Mouse (Mus musculus) monocyte, adult 59 days (primary cell): ENCODE results near the gene Amh. TPM values are rescaled to one million over a fixed set of nuclear protein-coding genes. Genes with fewer than 3 reads are reported as not detected.

ENCODE experiments used
- total RNA-seq, 2 experiments: library from RNA; stranded (reverse); gene quantifications; one replicate each; pipeline ENCODE4 v1.2.4; 2023

The Amh gene
- total RNA-seq = under 1 TPM; 0.30 to 0.58 TPM

GRCm38 (mm10) chr10:80804916-80805315 is at the start of gene Amh:
Gene Amh, plus strand, starts transcription at chr10:80805243.

DNA sequence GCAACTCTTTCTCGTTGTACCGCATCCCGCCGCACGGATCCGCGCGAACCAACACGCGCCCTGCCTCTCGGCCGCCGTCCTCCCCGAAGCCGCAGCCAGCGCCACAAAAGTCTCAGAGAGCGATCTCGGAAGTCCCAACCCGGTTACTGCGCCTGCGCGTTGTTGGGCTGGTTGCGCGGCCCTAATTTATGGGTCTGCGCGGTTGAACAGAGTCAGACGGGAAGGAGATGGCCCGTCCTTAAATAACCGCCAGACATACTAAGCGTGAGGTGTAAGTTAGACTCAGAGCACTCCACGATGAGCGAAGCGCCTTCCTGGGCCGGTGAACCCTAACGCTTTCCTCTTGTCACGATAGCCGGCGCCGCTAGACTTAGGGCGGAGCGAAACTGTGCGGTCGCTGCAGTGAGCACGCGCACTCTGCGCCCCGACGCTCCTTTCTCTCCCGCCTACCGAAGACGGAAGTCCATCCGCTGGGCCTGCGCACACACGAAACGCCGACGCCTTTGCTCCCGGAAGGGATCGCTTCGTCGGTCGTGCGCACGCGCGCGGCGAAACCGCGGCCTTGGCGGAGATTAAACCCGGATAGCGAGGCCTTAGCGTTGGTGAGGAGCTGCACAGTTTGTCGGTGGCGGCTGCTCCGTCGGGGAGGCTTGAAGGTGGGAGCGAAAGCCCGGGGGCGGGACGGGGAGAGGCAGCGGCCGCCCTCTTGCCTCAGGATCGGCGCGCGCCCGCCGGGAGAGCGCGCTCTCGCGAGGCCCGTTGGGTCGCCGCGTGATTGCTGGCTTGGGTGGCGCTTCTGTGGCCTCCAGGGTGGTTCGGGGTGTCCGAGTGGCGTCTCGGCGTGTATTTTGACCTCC is 6.7 kb upstream of the Amh start, which contains the start of the genes Sf3a2 and Plekhj1:
TSS of gene Sf3a2 (plus strand) at position 49 of the 857 bp plus-strand sequence.
TSS of gene Plekhj1 (minus strand) at position 477 of the 857 bp plus-strand sequence.

DNA sequence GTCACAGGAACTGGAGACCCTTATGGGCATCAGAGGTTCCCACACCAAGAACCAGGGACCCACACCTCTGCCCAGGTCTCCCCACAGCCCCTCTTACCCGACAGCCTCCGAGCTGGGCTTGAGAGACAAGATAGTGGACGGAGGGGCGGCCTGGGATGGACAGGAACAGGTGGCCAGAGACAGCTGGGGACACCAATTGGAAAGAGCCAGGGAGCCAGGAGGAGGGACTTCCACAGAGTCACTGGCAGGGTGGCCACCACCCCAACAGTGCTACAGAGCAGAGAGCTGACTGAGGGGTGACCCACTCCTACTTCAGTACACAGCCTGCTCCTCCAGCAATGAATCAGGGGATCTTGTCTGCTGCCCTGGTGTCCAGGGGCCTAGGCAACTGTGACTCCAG is 8.3 kb downstream of the Amh start, which contains the start of gene Jsrp1:
TSS of gene Jsrp1 (minus strand) at position 133 of the 400 bp plus-strand sequence.

GRCm38 (mm10) chr10:80826151-80827062 is 21.4 kb downstream of the Amh start, which contains the start of gene Oaz1:
Gene Oaz1, plus strand, starts transcription at chr10:80826656.

GRCm38 (mm10) chr10:80843931-80844547 is 39.0 kb downstream of the Amh start, which contains the start of gene Lingo3:
Gene Lingo3, minus strand, starts transcription at chr10:80844039.

DNA sequence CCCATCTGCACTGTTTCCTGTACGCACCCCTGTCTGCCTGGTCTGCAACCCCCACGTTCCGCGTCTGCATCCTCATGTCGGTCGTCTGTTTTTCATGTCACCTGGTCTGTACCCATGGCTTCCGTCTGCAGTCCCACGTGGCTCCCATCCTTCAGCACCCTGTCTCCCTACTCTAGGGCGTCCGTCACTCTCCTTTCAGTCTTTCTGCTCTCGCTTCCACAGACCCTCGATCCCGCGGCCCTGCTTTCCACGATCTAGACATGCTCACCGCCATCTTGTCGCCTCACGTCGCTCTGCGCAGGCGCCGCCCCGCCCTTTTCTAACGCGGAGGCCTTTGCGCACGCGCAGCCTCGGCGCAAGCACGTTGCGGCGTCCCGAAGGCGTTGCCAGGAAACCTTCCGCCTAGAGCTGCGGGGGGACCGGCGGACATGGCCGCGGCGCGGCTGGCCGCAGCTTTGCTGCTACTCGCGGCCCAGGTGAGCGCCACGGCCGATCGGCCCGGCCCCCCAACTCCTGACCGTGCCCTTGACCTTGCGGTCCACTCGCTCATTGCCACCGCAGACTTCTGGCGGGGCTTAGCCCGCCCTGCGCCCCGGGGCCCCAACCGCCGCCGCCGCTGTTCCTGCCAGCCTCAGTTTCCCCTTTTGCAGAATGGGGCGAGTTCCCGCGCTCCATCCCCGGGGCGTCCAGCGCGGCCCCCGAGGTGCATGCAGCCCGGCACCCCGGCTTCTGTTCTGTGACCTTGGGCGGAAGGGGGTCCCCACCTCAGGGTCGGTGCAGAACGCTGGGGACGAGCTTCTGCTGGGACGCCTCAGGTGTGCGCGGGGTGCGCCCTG is 50.1 kb downstream of the Amh start, which contains the start of the genes Lsm7 and Sppl2b:
TSS of gene Lsm7 (minus strand) at position 297 of the 836 bp plus-strand sequence.
TSS of gene Sppl2b (plus strand) at position 363 of the 836 bp plus-strand sequence.

Other genes with a start within 250 kb of the Amh start
- 100 to 1,000 TPM in 1 of 2 experiments, 10 to 100 TPM in 1; 98.6 to 111 TPM for gene Rexo1, start 243.7 kb upstream of the Amh start, total RNA-seq
- 10 to 100 TPM; 16.0 to 17.2 TPM for gene Klf16, start 227.9 kb upstream of the Amh start, total RNA-seq
- 10 to 100 TPM; 52.1 to 54.2 TPM for gene Abhd17a, start 214.9 kb upstream of the Amh start, total RNA-seq
- gene Scamp4, start 202.4 kb upstream of the Amh start, total RNA-seq = 10 to 100 TPM; 27.5 to 33.1 TPM
- 1 to 10 TPM; 6.9 to 8.3 TPM for gene Adat3, start 202.4 kb upstream of the Amh start, total RNA-seq
- 1 to 10 TPM; 1.5 to 2.0 TPM for gene Gm49322, start 199.2 kb upstream of the Amh start, total RNA-seq
- 100 to 1,000 TPM; 111 TPM for gene Csnk1g2, start 182.4 kb upstream of the Amh start, total RNA-seq
- gene Btbd2, start 148.2 kb upstream of the Amh start, total RNA-seq = 10 to 100 TPM; 27.1 to 29.9 TPM
- gene Mknk2, start 127.1 kb upstream of the Amh start, total RNA-seq = 100 to 1,000 TPM; 277 to 297 TPM
- 100 to 1,000 TPM; 115 to 125 TPM for gene Mob3a, start 103.3 kb upstream of the Amh start, total RNA-seq
- 10 to 100 TPM; 11.6 to 13.5 TPM for gene Izumo4, start 103.1 kb upstream of the Amh start, total RNA-seq
- gene Ap3d1, start 63.0 kb upstream of the Amh start, total RNA-seq = 100 to 1,000 TPM; 153 to 155 TPM
- 10 to 100 TPM; 37.6 to 42.3 TPM for gene Dot1l, start 50.0 kb upstream of the Amh start, total RNA-seq
- gene Sf3a2, start 7.0 kb upstream of the Amh start, total RNA-seq = 10 to 100 TPM; 54.7 to 55.9 TPM
- gene Plekhj1, start 6.6 kb upstream of the Amh start, total RNA-seq = 100 to 1,000 TPM; 100 to 104 TPM
- not detected for gene Jsrp1, start 8.3 kb downstream of the Amh start, total RNA-seq
- gene Oaz1, start 21.4 kb downstream of the Amh start, total RNA-seq = 100 to 1,000 TPM; 490 to 501 TPM
- not detected for gene Lingo3, start 38.8 kb downstream of the Amh start, total RNA-seq
- gene Lsm7, start 50.0 kb downstream of the Amh start, total RNA-seq = 10 to 100 TPM; 15.9 to 29.9 TPM
- gene Sppl2b, start 50.0 kb downstream of the Amh start, total RNA-seq = 10 to 100 TPM; 27.1 to 36.9 TPM
- gene Tmprss9, start 66.6 kb downstream of the Amh start, total RNA-seq = not detected
- gene Timm13, start 95.7 kb downstream of the Amh start, total RNA-seq = 10 to 100 TPM; 49.5 to 51.3 TPM
- 1 to 10 TPM; 4.1 to 4.5 TPM for gene Lmnb2, start 113.0 kb downstream of the Amh start, total RNA-seq
- gene Gadd45b, start 124.8 kb downstream of the Amh start, total RNA-seq = 10 to 100 TPM; 39.5 to 46.2 TPM
- gene Gng7, start 209.7 kb downstream of the Amh start, total RNA-seq = under 1 TPM; 0.37 to 0.64 TPM
- not detected for gene Diras1, start 220.4 kb downstream of the Amh start, total RNA-seq
- gene Slc39a3, start 232.2 kb downstream of the Amh start, total RNA-seq = 10 to 100 TPM; 11.8 to 12.8 TPM